Mouse (Mus musculus) liver, embryonic 18 days (tissue): Measurements from ENCODE around the gene Tmem130. TPM values are rescaled to one million over a fixed set of nuclear protein-coding genes. Genes with fewer than 3 reads are reported as not detected.

Source experiments
- polyA plus RNA-seq: library from polyadenylated mRNA; depleted of rRNA; stranded (reverse); fragments of >200 nt; gene quantifications from 2 replicates; pipeline ENCODE4 v1.2.3, GENCODE M21; 2012; rRNA removed

Gene Tmem130
- 0.10 and 0.14 TPM in 2 replicates for polyA plus RNA-seq

DNA sequence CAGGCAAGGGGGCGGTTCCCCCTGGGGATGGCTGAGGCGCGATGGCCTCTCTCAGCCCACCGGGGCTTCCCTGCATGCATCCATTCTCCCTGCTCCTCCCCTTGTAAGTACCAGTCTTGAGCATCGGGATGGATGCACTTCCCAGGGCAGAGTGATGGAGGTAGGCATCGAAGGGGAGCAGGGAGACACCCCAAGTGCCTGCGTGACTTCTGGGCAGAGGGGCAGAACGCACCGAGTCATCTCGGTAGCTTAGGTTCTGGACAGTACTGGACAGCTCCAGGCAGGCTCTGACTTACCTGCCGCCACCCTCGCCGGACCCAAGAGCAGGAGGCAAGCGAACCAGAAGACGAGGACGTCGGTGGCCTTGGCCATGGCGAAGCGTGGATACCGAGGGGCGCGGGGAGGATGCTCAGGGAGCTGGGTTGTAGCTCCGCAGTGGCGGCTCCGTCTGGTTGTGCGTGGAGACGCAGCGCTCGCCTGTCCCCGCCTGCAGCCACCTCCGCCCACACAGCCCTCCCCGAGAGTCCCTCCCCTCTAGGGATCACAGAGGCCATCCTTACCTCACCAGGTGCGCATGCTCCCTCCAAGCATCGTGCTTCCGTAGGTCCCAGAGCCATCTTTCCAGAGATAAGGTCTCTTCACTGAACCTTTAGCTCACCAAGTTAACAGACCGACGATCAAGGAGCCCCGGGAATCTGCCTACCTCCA lies at the start of gene Tmem130:
Gene Tmem130, minus strand, starts transcription at position 658 of the 708 bp plus-strand sequence.

DNA sequence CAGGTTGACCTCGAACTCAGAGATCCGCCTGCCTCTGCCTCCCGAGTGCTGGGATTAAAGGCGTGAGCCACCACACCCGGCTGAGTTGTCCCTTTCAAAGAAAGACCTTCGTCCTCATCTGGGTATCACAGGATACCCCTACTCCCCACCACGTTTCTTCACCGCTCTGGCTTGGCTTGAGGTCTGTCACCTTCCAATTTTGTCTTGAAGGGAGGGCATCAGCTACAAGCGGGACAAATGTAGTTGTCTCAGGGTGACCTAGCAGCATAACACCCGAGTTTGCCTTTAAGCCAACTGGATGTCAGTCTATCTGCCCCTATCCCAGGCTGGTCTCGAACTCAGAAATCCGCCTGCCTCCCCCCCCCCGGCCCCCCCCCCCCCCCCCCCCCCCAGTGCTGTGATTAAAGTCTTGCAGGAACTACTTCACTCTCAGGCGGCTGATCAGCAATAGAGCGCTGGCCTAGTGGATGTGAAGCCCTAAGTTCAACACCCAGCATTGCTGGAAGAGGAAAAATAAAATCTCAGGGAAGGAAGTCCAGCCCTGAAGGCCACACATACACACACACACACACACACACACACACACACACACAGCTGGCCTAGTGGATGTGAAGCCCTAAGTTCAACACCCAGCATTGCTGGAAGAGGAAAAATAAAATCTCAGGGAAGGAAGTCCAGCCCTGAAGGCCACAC lies 5.6 kb upstream of the Tmem130 start, which contains the start of gene Trrap:
Gene Trrap, plus strand, starts transcription at position 627 of the 693 bp plus-strand sequence.

Other genes starting within 250 kb of the Tmem130 start
- 0.02 and 0.04 TPM in 2 replicates for gene Nptx2, start 215.9 kb downstream of the Tmem130 start, polyA plus RNA-seq
- gene Trrap, start 5.9 kb upstream of the Tmem130 start, polyA plus RNA-seq: 20.9 and 29.3 TPM in 2 replicates
- 2.6 and 3.2 TPM in 2 replicates for gene Smurf1, start 204.0 kb upstream of the Tmem130 start, polyA plus RNA-seq